Mouse (Mus musculus) brain, adult 2 months (tissue): ENCODE data around the gene Trib2.

Source experiments
- DNase-seq: peaks from one replicate; pipeline ENCODE4 v3.0.0; 2011; ENCODE audit warnings: low read depth, low spot score

Trib2 gene

DNA sequence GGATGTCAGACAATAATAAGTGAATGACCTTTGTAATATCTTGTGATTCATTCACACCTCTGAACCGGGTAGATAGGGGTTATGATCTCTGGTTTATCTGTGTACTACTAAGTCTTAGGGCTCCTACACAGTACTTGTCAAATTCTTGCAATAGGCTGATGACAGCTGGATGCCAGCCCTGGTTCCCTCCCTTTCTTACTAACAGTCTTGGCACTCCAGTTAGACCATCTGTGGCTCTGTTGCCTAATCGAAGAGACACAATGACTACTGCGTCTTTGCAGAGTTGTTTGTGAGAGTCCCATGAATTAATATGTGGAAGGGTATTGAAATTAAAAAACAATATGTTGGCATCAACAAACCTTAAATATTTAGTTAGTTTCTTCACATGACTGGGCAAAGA lies 48.2 kb downstream of the Trib2 start:
- DNase-seq: peak; percentile 65

DNA sequence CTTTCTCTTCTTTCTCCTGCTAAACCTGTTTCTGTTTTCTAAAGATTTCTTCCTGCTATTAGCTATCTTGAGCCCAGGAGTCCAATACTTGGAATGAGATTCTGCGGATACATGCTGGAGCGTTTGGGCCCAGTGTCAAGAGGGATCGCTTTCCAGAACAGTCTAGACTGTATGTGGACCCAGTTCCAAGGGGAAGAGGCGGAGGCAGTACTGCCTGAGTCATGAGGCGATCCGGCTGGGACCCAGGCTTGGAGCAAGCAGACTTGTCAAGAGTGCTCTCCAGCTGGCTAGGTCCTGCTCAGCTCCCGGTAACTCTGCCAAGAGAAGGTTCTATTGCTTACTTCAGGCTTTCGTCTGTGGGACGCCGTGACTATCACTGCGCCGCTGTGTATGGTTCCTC lies 50.7 kb downstream of the Trib2 start:
- DNase-seq: peak; percentile 77

DNA sequence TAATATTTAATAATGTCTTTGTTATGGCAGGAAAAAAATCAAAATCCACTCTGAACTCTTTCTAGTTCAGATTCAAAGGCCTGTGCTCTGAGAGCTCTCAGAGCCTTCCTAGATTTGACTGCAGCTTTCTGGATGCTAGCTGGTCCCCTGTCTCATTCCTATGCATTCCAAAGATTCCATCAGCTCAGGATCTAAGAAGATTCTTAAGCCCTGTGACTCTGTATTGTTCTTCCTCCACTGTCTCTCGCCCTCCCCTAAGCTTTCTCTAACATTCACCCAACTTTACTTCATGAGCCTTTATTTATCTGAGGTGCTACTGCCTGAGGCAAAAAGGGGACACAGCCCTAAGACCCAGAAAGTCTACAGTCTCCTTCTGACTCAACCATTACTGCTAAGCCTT lies 51.5 kb downstream of the Trib2 start:
- DNase-seq: no peak

GRCm38 (mm10) chr12:15761453-15762116 lies 55.1 kb downstream of the Trib2 start:
- peak; percentile 93 for DNase-seq

GRCm38 (mm10) chr12:15760684-15761083 lies 56.0 kb downstream of the Trib2 start:
- peak; percentile 47 for DNase-seq

GRCm38 (mm10) chr12:15758866-15759265 lies 57.9 kb downstream of the Trib2 start:
- peak; percentile 93 for DNase-seq

DNA sequence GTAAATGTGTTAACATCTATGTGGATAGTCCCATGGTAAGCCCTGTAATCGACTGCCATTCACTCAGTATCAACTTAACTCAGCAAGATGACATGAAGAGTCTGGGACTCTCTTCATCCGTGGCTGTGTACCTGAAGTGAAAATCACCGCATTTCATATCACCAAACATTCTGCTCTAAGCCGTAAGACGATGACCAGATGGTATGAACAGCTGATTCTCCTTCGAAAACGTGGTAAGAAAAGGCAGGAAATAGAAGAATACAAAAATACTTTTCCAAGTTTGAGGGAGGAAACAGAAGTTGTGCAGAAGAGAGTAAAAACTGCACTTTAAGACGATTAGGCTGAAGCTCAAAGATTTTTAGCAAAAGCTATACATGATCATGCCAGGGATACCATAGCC lies 59.4 kb downstream of the Trib2 start:
- peak; percentile 76 for DNase-seq

DNA sequence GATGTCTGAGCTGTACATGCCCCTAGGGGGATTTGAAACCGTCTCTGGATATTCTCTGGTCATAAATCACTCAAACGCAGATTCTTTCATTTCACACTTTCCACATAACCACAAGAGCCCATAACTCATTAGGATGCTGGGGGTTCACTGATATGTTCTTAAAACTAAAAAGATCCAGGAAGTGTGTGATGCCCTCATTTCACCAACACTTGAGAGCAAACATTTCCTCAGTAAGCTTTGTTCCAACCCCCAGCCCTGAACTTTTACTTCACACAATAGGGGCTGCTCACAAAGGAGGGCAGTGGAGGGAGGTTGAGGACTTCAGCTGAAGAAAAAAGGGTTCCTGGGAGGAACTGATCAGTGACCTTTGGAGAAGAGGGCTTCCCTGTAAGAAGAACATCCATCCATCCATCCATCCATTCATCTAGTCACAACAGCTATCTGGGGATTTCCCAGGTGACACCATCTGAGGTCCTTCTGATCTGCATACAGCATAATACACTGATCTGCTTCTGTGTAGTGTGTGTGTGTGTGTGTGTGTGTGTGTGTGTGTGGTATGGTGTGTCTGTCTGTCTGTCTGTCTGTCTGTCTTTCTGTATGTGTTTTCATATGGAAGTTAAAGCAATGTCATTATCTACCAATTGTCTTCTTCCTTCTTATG lies 61.6 kb downstream of the Trib2 start:
- no peak for DNase-seq

- DNase-seq: no peak
These were observed 62.1 kb downstream of the Trib2 start for GRCm38 (mm10) chr12:15754602-15755001.

DNA sequence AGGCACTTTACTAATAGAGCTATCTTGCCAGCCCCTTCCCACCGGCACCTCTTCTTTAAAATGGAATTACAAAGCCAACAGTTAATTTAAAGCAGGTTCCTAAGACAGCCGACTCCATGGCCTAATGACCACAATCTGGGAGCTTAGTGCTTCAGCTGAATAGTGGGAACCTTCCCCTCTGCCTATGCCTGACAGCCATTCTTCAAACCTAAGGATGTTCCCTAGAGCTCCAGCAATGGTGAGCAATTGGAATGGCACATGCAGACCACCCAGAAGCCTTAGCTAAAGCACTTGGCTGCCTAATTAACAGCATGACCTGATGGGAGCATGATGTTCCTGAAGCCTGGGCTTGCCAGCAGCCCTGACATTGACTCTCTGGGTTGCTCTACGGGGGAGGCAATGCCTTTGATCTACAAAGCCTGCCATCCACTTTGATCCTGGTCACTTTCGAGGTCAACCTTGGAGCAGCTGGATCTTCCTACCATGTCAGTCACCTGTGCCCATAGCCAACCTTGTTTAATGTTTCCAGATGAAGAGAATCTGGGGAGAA lies 67.0 kb downstream of the Trib2 start:
- DNase-seq: no peak

DNA sequence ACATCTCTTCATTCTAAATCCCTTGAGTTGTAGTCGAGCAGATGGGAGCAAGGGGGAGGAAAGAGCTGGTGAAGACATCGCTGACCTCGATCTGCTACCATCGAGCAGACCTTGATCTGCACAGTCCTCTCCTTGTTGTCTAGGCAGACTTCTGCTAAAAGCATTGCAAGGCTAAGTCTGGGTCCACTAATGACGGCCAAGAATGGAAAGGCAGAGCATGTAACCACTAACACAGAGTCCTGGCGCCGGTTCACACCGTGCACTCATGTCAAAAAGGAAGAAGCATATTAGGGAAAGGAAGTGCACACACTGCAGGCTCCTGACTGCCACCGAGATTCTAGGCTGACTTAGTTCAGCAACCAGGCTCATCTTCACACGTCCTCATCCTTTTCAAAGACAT lies 71.0 kb downstream of the Trib2 start:
- DNase-seq: peak; percentile 9
